Mouse (Mus musculus): ENCODE data around the gene Pdzrn3.

DNA sequence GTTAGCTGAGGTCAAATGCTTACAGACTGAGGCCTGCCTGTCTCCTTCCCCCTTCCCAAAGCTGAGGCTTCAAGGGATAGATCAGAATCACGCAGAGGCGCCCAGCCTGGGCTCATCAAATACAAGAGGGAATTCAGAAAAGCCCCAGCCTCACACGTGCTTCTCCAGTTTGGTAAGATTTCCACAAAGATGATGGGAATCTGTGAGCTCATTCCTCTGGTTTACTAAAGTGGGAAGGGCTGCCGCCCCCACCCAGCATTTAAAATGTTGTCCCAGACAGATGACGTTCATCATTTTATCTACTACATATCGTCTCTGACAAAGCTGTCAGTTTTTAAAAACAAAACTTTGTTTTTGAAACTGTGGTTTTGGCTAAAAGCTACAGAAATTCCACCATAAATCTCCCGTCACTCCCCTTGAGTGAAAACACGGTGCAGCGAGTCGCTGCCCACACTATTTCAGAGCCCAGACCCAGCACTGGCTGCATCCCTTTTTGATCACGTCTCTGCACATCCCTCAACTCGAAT lies 17.4 kb downstream of the Pdzrn3 start:
- no peak for TF ChIP-seq E2F4 (IDR thresholded peaks at IDR 0.05; ENCODE audit: insufficient read depth)
- no peak for TF ChIP-seq MYOG (IDR thresholded peaks at IDR 0.05; ENCODE audit: control insufficient read depth in 1 of 3, insufficient read depth in 1 of 3, insufficient read length in 2 of 3, low read depth in 2 of 3)
- TF ChIP-seq USF1 (IDR thresholded peaks at IDR 0.05; ENCODE audit: low read depth) = no peak
- TF ChIP-seq TCF12 (IDR thresholded peaks at IDR 0.05; ENCODE audit: insufficient read depth, poor library complexity, severe bottlenecking) = no peak
- TF ChIP-seq POLR2A (IDR thresholded peaks at IDR 0.05; ENCODE audit: insufficient read length, low read depth) = no peak
- no peak for TF ChIP-seq CEBPB (IDR thresholded peaks at IDR 0.05; ENCODE audit: insufficient read depth, poor library complexity, severe bottlenecking)
- TF ChIP-seq POLR2AphosphoS2 (IDR thresholded peaks at IDR 0.05; ENCODE audit: insufficient read length, low read depth) = no peak
- TF ChIP-seq TCF3 (IDR thresholded peaks at IDR 0.05; ENCODE audit: insufficient read length, low read depth) = no peak
